Comparison of ENCODE assay signal across 8 mouse cellular contexts in genomic region chr5:26816975-26817941, GRCm38 (mm10). TPM values are rescaled to one million over a fixed set of nuclear protein-coding genes. Genes with fewer than 3 reads are reported as not detected.
DNase-seq lines count a peak whose midpoint lies in the region; ATAC-seq lines count a peak whose summit lies in the region.

Gene Dpp6, plus strand, starts transcription at chr5:26817203.

- peak within 1 kb of the TSS; percentile 29 for H3K4me2 ChIP-seq in lung, embryonic 16.5 days (ENCODE audit: low read depth, low read length)
- peak within 1 kb of the TSS; percentile 60 for H3K4me2 ChIP-seq in embryonic facial prominence, embryonic 13.5 days
- H3K4me2 ChIP-seq in hindbrain, embryonic 15.5 days, result peak within 1 kb of the TSS; percentile 99

- no peak within 1 kb of the TSS for H3K27ac ChIP-seq in lung, embryonic 16.5 days (ENCODE audit: low read length)
- H3K27ac ChIP-seq in embryonic facial prominence, embryonic 13.5 days, result no peak within 1 kb of the TSS
- H3K27ac ChIP-seq in hindbrain, embryonic 15.5 days (replicated peaks), result no peak within 1 kb of the TSS

- peaks cover 10% of the 10 kb centered on the region for H3K27me3 ChIP-seq in lung, embryonic 16.5 days (ENCODE audit: control insufficient read depth, insufficient read depth, low read depth, low read length)
- H3K27me3 ChIP-seq in embryonic facial prominence, embryonic 13.5 days, result peaks cover 31% of the 10 kb centered on the region
- H3K27me3 ChIP-seq in hindbrain, embryonic 15.5 days, result peaks cover 3% of the 10 kb centered on the region; the same call in 1 of the 2 replicates

- no peak within 1 kb of the TSS for H3K9ac ChIP-seq in lung, embryonic 16.5 days (ENCODE audit: low read length)
- H3K9ac ChIP-seq in embryonic facial prominence, embryonic 13.5 days, result peak within 1 kb of the TSS; percentile 32; the same call in 1 of the 2 replicates
- peak within 1 kb of the TSS; percentile 38 for H3K9ac ChIP-seq in hindbrain, embryonic 15.5 days

- H3K36me3 ChIP-seq in lung, embryonic 16.5 days (ENCODE audit: control insufficient read depth, insufficient read depth, low read length), result no peaks in the 10 kb centered on the region
- no peaks in the 10 kb centered on the region for H3K36me3 ChIP-seq in embryonic facial prominence, embryonic 13.5 days
- no peaks in the 10 kb centered on the region for H3K36me3 ChIP-seq in hindbrain, embryonic 15.5 days

- H3K4me3 ChIP-seq in lung, embryonic 16.5 days (ENCODE audit: low read length), result no peak within 1 kb of the TSS; the same call in 1 of the 2 replicates
- H3K4me3 ChIP-seq in embryonic facial prominence, embryonic 13.5 days, result peak within 1 kb of the TSS; percentile 31
- peak within 1 kb of the TSS; percentile 51 for H3K4me3 ChIP-seq in hindbrain, embryonic 15.5 days

- ATAC-seq in lung, embryonic 16.5 days (ENCODE audit: low read depth), result no peak
- ATAC-seq in embryonic facial prominence, embryonic 13.5 days (ENCODE audit: insufficient number of reproducible peaks, insufficient read depth, low FRiP score, low TSS enrichment, low read depth), result no peak; the same call in 1 of the 2 replicates
- peak; percentile 83 for ATAC-seq in hindbrain, embryonic 15.5 days (ENCODE audit: low FRiP score, low read depth)

- no peak for DNase-seq in lung, postnatal 4 days
- peak; percentile 4 to 13 for DNase-seq in left cerebral cortex, postnatal 25 days (ENCODE audit: low spot score in 2 of 2)
- peak; percentile 1 for DNase-seq in retina, embryonic 14.5 days (ENCODE audit: low spot score)
- no peak for DNase-seq in T-cell, adult 2 months (ENCODE audit: low spot score)
- DNase-seq in gastrocnemius, postnatal 25 days, result no peak

- 5% methylated on average over 41 of the region's 48 CpGs for WGBS in lung, embryonic 16.5 days
- WGBS in embryonic facial prominence, embryonic 13.5 days, result 3% methylated on average over 48 of the region's 48 CpGs
- 4% methylated on average over 48 of the region's 48 CpGs for WGBS in hindbrain, embryonic 15.5 days

- H3K4me1 ChIP-seq in lung, embryonic 16.5 days (replicated peaks; ENCODE audit: control insufficient read depth, insufficient read depth, low read length), result no peaks in the 10 kb centered on the region
- H3K4me1 ChIP-seq in embryonic facial prominence, embryonic 13.5 days, result peaks cover 9% of the 10 kb centered on the region
- peaks cover 10% of the 10 kb centered on the region for H3K4me1 ChIP-seq in hindbrain, embryonic 15.5 days (replicated peaks)

- H3K9me3 ChIP-seq in lung, embryonic 16.5 days (ENCODE audit: control insufficient read depth, low read length), result no peaks in the 10 kb centered on the region
- H3K9me3 ChIP-seq in embryonic facial prominence, embryonic 13.5 days, result no peaks in the 10 kb centered on the region
- H3K9me3 ChIP-seq in hindbrain, embryonic 15.5 days, result no peaks in the 10 kb centered on the region

- intact Hi-C loops in left cerebral cortex, postnatal 25 days (cut with DNase I), result no loop called here

RNA-seq across cellular contexts. Expression of gene Dpp6, which starts in this region (rescaled TPM):
- 0.26 and 0.53 TPM in 2 replicates for polyA plus RNA-seq in lung, embryonic 16.5 days (2015; fragmentation: Nextera tagmentation; extraction: Ambion mirVana)
- polyA plus RNA-seq in embryonic facial prominence, embryonic 13.5 days (2015; fragmentation: Nextera tagmentation; extraction: Ambion mirVana), result 1.8 and 3.5 TPM in 2 replicates
- 78.6 and 86.2 TPM in 2 replicates for polyA plus RNA-seq in hindbrain, embryonic 15.5 days (2015; fragmentation: Nextera tagmentation; extraction: Ambion mirVana)
- 100 to 1,000 TPM; 183 to 184 TPM for total RNA-seq in left cerebral cortex, postnatal 25 days (2021)
- total RNA-seq in gastrocnemius, postnatal 25 days (2021), result under 1 TPM; 0.41 to 0.54 TPM

Comparison
In these comparisons a context has a peak if more than half of its experiments do, and no peak if none do; other contexts are left out.
1. RNA of gene Dpp6 (total RNA-seq): 183 to 184 TPM in left cerebral cortex, postnatal 25 days; 0.41 to 0.54 TPM in gastrocnemius, postnatal 25 days; every median in the first group is over 100 times any median in the second.
2. RNA of gene Dpp6 (polyA plus RNA-seq): 78.6 to 86.2 TPM in hindbrain, embryonic 15.5 days; 1.8 to 3.5 TPM in embryonic facial prominence, embryonic 13.5 days and 0.26 to 0.53 TPM in lung, embryonic 16.5 days; every median in the first group is over 10 times any median in the second.
3. H3K4me2 ChIP-seq: peak in every context shown above with its lines; median percentile 99 in hindbrain, embryonic 15.5 days; 60 in embryonic facial prominence, embryonic 13.5 days; 29 in lung, embryonic 16.5 days.
4. DNase-seq: peak in left cerebral cortex, postnatal 25 days (2 of 2) and retina, embryonic 14.5 days (single experiment); none in lung, postnatal 4 days (0 of 2), T-cell, adult 2 months (single experiment) and gastrocnemius, postnatal 25 days (single experiment).